Mouse (Mus musculus): ENCODE data around the gene Mmp9.
A peak's percentile ranks its signal among the peaks of the same experiment; 100 is the strongest.

The Mmp9 gene

DNA sequence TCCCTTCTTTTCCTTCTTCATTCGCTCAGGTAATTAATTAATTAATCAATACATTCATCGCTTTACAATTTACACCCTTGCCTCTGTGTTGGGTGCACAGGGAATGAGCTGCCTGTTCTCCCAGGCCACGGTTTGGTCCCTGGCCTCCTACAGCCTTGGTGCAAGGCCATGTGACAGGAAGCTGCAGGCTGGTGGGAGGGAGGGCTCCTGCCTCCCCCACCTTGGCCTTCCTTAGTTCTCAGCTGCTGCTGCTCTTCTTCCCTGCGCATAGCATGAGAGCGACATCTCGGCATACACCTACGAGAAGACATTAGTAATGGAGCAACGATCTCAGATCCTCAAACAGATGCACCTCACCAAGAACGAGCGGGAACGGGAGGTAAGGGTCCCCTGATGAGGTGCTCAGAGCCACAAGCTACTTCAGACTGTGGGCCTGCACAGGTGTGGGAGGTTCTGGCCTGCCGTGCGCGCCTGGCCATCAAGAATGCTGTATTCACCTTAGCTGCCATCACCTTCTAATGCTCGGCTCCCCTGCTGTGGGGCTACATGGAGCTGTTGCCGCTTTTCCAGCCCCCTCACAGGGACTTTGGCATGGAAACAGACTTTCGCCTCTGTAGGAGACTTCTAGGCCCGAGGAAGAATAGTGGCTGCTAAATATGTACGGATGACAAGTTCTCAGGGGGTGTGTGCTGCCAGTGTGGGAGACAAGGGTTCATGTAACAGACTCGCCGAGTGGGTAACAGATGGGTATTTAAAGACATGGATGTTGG lies 54.3 kb downstream of the Mmp9 start:
- no peak for DNase-seq

DNA sequence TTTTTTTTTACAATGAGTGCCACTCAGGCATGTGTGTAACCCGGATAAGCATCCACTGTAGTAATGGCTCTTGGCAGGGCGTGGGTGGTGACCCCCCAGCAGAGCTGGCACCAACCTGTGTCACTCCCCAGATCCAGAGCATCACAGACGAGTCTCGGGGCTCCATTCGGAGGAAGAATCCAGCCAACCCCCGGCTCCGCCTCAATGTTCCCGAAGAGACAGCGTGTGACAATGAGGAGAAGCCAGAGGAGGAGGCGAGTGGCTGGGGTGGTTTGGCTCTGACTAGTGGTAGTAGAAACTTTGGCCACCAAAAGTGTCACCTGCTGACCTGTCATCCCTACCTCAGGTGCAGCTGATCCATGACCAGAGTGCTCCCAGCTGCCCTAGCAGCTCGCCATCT lies 55.4 kb downstream of the Mmp9 start:
- DNase-seq: no peak

DNA sequence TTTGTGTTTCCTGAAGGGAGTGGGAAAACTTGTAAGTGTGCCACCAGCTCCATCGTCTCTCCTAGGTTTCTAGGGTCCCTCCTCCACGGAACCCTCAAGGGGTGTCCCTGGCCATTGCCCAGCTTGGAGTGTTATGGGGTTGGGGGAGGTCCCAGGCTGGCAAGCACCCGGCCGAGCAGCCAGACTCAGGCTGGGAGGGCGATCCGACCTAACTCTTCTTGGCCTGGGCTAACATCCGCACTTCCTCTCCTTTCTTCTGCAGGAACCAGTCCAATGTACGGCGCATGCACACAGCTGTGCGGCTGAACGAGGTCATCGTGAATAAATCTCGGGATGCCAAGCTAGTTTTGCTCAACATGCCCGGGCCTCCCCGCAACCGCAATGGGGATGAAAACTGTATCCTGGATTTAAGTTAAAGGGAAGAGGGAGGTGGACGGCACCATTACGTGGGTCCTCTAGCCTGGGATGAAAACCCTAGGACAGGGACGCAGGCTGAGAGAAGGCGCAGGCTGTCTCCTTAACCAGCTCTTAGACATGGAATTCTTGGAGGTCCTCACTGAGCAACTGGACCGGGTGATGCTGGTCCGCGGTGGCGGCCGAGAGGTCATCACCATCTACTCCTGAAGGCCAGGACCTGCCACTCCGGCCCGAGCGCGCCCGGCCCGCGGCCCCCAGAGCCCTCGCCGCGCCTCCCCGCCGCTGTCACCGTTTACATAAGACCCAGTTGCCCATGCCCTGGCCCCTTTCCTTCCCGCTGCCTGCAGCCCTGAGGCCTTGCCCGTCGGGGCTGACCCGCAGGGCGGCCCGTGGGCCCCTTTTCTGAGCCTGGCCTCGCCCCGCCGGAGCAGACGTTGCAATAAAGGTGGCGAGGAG lies 56.5 kb downstream of the Mmp9 start:
- DNase-seq: peak; percentile 31

DNA sequence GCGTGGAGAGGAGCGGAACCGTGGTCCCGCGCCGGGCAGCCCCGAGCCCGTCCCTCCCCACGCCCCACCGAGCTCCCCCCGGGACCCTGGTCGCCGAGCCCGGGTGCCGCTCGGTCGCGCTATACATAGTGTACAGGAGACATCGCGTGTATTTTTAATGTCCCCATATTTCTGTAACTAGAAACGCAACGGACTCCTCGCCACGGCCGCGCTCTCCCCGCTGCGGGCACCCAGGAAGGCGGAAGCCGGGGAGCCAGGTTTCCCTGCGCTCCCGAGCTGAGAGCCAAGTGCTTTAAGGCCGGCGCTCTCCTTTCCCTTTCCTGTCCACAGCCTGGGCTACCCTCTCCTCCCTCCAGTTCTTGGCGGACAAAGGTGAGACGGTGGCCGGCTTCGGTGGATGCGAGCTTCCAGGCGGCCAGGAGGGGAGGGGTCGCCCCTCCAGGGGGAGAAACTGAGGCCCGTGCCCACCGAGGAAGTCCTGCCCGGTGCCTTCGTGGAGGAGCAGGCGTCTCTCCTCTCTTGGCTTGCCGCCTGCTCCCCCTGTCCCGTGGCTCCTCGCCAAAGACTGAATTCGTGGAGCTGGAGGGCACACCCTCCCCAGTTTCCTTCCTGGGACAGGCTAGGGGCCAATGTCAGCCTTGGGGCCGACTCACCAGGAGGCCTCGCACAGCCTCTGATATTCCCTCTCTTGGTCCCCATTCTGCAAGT lies 57.3 kb downstream of the Mmp9 start:
- DNase-seq: peak; percentile 29

DNA sequence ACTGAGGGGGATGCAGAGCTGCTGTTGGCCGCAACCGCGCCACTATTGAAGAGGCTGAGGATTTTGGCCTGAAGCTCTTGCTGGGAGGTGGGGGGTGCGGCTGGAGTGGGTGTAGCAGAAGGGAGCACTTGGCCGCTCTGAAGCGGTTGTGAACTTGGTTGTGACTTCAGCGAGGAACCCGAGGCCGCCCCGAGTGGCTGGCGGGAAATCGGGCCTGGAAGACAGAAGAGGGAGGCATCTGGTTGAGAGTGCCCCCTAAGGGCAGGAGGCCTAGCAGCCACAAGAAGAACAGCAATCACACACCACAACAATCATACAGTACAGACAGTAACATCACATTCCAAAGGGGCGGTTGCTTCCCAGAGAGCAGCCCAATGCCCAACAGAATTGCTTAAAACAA lies 61.4 kb downstream of the Mmp9 start:
- DNase-seq: no peak

DNA sequence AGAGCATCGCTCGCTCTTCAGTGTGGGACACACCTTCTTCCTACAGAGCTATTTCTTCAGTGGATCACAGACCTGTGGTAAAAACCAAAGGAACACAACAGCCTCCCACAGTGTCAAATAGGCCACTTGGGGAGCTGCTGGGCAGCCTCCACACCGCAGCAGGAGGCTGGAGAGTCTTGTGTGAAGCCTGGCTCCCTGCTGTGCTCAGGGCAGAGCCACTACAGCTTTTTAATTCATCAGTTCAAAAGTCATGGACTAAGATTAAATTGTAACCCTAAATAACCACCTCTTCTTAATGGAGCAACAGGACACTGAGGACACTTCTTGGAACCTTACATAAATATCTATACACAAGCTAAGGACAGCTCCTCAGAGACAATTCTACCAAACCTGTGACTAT lies 62.5 kb downstream of the Mmp9 start:
- DNase-seq: no peak

DNA sequence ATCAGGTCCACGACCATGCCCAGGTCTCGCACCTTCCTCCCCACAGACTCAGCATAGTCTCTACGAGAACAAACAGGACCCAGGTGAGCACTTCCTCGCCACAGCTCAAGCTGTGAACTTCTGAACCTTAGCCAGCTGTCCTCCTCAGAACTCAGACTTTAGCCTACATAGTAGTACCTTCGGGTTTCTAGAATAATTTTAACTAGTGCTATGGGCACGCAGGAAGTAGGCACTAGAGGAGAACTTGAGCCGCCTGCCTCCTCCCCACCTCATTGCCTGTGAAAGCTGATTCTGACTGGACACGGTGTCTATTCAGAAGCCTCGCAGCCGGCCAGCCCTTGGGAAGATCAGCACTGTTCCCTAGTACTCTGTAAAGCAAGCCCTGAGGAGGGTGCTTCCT lies 63.7 kb downstream of the Mmp9 start:
- DNase-seq: no peak
